Mouse (Mus musculus) erythroblast, adult 5-6 weeks (primary cell): ENCODE data around the gene Hesx1. TPM values are rescaled to one million over a fixed set of nuclear protein-coding genes. Genes with fewer than 3 reads are reported as not detected.
A peak's percentile ranks its signal among the peaks of the same experiment; 100 is the strongest.
"Not testable (repeated sequence)": the region's sequence is repeated elsewhere in the genome, so short reads cannot be mapped to it uniquely, and the experiment has no call there.

Experiments used
- ATAC-seq: replicated peaks from 2 replicates; pipeline ENCODE4 v1.8.0; 2016; ENCODE audit warnings: moderate number of reproducible peaks, mild to moderate bottlenecking, moderate TSS enrichment, inconsistent platforms; ENCODE audit not compliant: poor library complexity, low FRiP score, severe bottlenecking
- total RNA-seq, 2 experiments: library from RNA; stranded (forward) in 1 of 2; stranded (reverse) in 1 of 2; fragments of 150-400 nt in 1 of 2; fragments of 200-764, 138-1000 nt in 1 of 2; gene quantifications; 2 replicates each; pipeline versions ENCODE4 v1.2.3 to v1.2.4; 2015 to 2017; ENCODE audit warnings: low replicate concordance in 2 of 2

Gene Hesx1
- total RNA-seq (2015; ENCODE audit: low replicate concordance) = not detected in 2 replicates
- not detected in 2 replicates for total RNA-seq (2017; ENCODE audit: low replicate concordance)

DNA sequence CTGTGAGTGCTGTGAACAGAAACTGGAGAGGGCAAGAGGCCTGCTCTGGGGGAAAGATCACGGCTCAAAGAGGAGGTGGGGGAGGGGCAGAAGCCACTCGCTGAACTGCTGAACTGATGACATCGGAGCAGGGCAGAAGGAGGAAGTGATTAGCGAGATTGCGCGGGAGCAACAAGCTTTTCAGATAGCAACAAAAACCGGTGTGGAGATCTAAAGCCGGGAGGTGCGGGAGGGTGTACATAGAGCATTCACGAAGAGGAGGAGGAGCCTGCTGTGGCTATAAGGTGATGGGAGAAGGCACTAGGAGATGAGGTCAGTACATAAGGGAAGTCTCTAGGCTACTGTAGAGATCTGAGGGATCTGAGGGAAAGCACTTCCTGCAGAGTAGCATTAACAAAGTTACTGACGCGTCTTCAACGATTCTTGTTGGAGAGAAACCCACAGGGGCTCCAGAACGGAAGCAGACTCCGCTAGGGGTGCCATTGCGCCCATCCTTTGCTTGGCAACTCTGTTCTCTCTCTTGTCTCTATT, at the start of gene Hesx1:
TSS of gene Hesx1 (plus strand) at position 206 of the 531 bp plus-strand sequence.
- ATAC-seq = no peak

DNA sequence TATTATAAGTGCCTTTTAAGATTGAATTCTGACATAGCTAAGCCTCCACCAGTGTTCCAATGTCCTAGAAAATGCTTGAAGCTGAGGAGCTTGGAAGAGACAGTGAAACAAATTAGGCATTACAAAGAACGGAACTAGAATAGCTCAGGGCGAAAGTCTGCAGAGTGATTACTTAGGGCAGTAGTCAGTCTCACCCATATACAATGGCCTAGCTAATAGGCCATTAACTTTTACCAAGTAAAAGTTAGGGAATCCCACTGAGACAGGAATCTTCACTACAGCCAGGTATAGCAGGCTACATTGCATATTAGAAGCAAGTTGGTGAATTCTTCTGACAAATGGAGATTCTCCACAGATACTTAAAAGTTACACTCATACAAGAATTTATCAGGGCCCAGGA, 38.1 kb upstream of the Hesx1 start:
- ATAC-seq = not testable (repeated sequence)

DNA sequence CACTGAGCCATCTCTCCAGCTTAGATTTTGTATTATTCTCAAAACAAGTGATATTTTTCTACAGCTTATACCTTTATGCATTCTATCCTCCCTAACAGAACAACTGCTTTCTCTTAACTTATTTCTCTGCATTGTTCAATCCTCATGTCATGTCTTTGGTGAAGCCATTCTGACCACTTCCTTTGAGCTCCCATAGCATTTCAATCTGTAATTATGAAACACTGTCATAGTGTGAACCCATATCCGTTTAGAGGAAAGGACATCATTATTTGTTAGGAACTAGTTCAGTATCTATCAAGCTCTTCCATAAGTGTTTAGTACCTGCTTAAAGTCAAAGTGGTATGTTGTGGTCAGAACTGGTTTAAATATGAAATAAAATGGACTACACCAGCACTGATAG, 33.7 kb upstream of the Hesx1 start:
- no peak for ATAC-seq

DNA sequence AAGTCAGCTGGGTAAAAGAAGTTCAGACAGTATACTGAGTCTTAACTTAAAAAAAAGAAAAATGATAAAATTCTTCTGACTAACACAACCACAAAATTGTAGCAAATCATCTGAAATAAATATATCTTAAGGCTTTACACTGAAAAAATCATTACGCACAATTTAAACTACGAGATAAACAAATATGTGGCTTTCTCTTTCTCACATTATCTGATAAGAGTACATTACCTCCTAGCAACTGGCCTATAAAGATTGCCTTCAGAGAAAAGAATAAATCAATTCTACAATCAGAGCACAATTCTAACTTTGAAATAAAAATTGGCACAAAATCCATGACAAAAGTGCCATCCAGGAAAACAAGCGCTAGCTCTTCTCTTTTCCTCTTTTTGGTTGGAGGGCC, 25.1 kb upstream of the Hesx1 start:
- no peak for ATAC-seq

DNA sequence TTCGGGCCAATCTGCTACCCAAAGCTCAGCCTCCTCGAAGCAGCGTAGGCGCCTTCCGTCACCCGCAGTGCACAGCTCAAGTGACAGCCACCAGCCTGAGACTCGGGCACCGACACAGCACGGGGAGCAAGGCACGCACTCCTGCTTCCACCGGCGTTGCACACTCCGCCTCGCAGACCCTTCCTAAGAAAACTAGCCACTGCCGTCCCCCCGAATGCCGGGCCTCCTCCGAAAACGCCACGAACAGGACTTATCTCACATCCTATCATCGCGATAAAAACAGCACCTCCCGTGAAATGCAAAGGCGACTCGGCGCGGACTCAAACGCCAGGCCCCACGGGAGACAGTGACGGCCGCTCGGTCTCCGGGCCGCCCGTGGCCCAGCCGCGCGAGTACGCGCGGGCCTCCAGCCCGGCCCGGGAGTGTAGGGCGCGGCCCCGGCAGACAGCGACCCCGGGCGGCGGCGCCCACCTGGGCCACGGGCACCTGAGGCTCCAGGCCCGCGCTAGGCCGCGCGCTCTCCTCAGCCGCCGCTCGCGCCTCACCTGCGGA, 24.3 kb upstream of the Hesx1 start:
- ATAC-seq = peak; percentile 38; the same call in 1 of the 2 replicates

DNA sequence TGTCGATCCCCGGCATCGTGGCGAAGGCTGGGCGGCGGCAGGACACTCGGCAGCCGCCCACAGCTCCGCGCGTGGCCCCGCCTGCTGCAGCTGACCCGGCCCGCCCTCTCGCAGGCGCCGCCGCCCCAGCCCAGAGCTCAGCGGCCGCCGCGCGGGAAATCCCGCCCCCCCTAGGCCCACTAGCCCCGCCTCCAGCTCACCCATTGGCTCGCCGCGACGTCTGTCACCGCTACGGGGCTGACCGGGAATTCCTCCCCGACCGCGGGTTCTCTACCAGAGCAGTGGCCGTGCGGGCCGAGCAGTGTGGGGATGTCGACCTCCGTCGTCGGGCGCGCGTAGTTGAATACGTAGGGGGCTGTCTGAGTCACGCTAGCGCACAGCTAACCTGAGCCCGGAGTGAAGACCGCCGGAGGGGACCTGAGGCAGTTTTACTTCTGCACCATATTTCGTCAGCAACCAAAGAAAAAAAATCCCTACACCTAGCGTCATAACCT, 23.7 kb upstream of the Hesx1 start:
- ATAC-seq = peak; percentile 99

DNA sequence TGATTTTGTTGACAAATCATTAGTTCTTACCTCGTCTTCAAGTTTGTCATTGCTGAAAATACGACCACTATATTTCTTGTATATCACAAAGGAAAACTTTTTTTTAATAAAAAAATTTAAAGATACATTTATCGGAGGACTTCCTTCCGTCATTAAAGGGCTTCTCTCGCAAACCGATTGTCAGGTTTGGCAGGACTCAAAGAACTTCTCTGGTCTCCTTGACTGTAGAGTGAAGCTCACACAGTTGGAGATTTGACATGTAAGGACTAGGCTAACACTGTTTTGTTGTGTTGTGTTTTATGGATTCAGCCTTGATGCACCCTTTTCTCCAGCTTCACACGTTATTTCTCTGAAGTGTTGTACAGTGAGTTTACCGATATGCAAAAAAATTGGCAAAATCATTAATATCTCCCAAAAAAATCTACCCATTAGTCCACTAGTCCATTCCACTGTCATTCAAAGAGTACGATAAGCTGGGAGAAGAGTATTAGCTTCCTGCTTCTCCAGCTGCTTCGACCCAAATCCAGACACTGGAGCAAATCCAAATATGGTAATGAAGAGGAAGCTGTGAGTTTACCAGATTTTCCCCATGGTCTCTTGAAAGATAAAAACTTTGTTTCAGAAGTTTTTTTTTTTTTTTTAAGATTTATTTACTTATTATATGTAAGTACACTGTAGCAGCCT, 23.0 kb upstream of the Hesx1 start, which contains the start of gene Appl1:
TSS of gene Appl1 (minus strand) at position 127 of the 684 bp plus-strand sequence.
- no peak for ATAC-seq

DNA sequence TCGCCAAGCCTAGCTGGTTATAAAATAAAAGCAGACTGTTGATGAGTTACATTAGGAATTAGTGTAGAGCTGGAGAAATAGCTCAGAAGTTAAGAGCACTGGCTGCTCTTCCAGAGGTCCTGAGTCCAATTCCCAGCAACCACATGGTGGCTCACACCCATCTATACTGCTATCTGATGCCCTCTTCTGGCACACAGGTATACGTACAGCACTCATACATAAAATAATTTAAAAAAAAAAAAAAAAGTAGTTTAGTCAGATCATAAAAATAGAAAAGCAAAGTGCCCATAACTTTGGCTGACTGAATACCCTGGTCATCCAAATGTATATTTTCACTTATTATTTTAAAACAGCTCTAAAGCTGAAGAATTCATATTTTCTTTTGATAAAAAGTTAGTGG, 21.1 kb upstream of the Hesx1 start:
- no peak for ATAC-seq

DNA sequence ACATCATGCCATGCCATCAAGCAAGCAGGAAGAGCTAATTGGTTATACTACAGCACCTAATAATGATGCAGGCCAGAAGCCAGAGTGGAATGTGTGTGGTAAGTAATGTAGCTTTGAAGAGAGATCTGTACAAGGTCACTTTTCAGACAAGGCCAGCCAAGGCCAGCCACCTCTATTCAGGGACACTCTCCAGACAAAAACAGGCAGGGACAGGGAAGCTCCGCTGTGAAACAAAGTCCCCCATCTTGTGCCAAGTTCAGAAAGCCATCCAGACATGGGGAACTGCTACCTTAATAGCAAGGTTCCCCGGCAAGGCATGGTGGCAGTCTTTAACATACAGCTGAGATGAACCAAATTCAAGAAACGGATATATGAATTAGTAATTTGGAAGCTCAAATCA, 18.7 kb upstream of the Hesx1 start:
- no peak for ATAC-seq

DNA sequence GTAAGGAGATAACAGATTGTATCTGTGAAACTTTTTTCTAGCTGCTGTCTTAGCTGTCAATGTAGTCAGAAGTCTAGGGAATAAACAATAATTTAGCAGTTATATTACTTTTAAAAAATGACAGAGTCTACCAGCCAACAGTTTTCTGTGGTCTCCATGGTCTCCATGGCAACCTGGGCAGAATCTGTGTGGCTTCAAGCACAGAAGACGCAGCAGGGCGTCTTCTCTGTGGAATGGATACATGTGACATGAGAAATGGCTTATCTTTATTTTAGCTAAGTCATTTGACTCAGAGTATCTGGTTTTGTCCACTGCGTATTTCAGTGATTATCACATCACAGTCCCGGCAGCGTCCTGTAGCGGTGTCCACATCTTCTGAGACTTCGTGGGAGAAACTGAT, 18.0 kb upstream of the Hesx1 start:
- no peak for ATAC-seq

DNA sequence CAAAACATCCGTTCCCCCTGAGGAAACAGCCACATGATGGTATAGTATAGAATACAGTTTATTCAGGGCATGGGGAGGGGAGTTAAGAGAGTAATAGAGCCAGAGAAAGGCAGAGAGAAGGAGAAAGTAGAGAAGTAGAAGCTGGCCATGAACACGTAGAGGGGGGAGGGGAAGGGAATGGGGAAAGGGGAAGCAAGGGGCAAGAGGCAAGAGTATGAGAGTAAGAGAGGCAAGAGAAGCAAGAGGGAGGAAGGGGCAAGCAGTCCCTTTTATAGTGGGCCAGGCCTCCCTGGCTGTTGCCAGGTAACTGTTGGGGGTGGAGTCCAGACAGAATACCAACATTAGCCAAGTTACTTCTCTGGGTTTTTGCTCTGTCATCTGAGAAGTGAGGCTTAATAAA, 16.7 kb upstream of the Hesx1 start:
- ATAC-seq = no peak

DNA sequence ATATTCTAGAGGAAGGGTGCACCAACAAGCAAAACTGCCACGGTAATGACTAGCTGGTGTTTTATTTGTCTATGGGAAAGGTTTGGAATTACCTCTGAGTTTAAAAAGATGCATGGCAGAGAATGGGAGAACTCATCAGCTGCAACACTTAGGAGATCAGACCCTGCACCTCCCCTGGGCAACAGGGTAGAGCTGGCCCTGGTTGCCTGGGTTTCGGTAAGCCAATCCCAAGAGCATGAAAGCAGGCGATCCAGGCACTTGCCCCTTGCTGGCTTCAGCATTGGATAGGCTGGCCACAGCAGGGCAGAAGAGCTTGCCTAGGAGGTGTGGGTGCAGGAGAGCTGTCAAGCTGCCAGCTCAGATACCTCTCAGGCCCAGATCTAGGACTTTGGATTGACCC, 14.4 kb upstream of the Hesx1 start:
- ATAC-seq = no peak

DNA sequence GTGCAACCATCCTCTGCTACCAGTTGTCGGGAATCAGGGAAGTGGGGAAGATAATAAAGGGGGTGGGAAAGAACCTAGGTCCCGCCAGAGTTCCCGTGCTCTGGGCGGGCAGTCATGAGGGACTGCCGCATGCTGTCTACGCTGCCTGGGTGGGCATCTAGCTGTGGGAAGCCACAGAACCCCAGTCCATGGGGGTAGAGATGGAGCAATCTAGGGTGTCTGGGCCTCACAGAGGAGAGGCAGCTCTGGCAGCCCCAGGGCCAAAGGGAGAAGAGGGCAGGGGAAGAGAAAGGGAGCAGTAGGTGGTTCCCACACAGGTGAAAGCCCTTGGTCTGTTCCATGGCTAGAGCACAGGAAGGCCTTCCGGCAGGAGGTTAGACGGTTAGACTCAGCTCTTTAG, 13.2 kb upstream of the Hesx1 start:
- ATAC-seq = no peak

DNA sequence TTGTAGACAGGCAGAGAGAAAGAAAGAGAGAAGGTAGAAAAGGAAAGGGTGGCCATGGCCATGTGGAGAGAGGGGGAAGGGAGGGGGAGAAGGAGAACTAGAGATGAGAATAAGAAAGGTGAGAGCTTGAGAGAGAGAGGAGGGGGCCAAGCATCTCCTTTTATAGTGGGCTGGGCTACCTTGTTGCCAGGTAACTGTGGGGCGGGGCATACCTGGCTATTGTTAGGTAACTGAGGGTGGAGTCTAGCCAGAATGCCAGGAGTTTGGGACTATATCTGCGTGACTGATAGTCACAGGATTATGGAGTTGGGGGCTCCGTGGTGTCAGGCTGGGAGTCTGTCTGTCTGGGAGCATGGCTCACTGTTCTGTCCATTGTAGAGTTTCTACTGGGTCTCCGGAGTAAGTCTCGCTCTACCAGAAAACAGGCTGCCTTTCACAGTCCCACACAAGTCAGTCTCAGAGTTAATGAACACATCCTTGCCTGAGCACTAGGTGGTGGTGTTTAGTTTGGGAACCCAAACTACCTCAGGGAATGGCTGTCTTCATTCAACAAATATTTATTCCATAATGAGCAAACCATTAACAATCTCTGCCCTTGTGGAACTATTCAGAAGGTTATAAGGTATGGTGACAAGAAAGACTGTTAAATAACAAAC, 12.6 kb upstream of the Hesx1 start:
- ATAC-seq = no peak

DNA sequence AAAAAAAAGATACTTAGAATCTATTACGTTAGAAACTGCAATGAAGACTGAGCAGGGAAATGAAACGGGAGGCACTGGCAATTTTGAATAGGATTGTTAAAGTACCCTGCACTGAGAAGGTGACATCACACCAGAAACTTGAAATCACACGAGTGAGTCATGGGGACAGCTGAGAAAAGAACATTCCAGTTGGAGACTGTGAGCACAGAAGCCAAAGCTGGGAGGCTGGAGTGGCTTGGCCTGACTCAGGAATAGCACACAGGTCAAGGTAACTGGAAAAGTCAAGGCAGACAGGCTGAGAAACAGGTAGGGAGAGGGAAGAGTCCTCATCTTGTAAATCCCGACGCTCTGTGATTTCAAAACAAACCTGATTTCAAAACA, 12.1 kb upstream of the Hesx1 start:
- ATAC-seq = no peak

DNA sequence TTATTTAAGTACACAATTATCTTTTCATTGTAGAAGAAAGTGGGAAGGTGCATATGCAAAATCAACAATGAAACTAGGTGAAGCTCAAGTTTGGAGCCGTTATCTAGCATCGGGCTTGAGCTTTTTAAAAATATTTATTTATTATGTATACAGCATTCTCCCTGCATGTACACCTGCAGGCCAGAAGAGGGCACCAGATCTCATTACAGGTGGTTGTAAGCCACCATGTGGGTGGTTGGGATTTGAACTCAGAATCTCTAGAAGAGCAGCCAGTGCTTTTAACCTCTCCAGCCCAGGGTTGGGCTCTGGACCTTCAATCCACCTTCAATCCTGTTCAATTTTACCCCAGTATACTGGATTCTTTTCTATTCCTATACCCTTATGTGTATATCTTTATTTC, 5.5 kb upstream of the Hesx1 start:
- no peak for ATAC-seq

DNA sequence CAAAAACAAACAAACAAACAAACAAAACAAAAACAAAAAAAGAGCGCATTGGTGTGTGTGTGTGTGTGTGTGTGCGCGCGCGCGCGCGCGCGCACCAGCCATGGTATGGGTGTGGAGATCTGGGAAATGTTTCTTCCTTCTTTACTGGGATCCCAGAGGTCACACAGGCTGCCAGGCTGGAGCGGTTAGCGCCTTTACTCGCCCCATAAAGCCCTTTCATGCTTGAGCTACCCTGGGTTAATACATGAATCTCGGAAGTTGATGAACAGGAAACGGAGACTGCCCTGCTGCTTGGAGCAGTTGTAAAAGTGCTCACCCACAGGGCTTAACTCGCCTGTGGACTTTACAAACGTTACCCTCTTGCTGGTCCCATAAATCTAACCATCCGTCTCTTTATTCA, 2.6 kb upstream of the Hesx1 start:
- ATAC-seq = no peak

DNA sequence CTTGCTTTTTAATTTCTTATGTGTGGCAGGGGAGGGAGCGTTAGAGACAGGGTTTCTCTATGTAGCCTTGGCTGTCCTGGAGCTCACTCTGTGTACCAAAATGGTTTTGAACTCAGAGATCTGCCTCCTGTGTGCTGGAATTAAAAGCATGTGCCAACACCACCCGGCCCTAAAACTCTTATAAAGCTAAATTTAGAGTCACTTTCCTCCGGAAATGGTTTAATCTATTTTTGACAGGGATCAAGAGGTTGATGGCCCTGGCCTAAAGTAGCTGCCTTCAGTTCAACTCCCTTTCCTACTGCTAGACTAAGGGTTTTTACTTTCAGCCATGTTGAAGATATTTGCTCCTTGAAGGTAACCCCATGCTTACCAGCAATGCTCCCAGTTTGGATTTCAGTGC, 789 bp upstream of the Hesx1 start:
- no peak for ATAC-seq

DNA sequence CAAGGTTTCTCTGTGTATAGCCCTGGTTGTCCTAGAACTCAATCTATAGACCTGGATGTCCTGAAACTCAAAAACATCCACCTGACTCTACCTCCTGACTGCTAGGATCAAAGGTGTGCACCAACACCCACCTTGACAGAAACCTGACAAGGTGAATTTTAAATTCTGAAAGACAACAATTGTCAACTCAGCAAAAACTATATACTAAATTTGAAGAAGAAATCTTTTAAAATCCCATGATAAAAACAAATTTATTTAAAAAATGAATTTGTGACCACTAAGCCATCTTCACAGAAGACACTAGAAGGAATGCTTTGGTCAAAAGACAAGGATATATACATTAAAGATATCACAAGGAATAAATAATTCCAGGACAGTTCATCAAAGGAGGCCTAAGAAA, 2.0 kb downstream of the Hesx1 start:
- ATAC-seq = no peak

DNA sequence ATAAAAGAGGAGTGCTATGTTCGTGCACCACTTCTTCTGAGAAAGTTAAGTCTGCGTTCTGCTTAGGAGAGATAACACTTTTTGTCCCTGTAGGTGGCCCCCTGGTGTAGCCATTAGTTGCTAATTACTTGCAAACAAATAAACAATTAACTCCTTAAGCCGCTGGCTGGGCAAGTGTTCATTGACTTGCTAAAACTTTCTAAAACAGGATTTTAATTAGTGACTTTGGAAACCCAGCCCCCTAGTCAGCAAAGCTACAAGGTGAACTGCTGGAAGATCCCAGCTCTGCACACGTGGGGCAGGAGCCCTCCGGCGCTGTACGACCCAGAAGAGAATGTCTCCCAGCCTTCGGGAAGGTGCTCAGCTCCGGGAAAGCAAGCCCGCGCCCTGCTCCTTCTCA, 6.2 kb downstream of the Hesx1 start:
- ATAC-seq = no peak

DNA sequence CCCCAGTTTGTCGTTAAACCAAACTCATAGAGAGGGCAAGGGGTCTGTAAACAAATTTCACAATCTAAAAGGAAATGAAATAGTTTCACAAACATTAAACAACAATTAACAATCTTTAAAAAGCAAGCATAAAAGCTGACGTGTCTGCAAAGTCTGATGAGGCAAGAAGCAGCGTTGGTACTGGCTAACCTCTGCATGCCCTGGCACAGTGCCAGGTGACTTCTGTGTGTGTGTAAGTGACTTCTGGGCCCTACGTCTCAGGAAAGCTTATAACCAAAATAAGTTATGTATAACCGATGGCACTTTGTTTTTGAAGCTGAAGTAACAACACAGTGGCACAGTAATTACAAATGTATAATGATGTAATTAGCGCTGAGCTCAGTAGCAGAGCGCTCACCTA, 10.7 kb downstream of the Hesx1 start:
- no peak for ATAC-seq
